Mouse (Mus musculus) T-cell, adult 2 months (primary cell): ENCODE measurements around the gene Pacrg.

Source experiments
- DNase-seq: peaks from one replicate; pipeline ENCODE4 v3.0.0; 2022; ENCODE audit warnings: low spot score

Gene Pacrg

DNA sequence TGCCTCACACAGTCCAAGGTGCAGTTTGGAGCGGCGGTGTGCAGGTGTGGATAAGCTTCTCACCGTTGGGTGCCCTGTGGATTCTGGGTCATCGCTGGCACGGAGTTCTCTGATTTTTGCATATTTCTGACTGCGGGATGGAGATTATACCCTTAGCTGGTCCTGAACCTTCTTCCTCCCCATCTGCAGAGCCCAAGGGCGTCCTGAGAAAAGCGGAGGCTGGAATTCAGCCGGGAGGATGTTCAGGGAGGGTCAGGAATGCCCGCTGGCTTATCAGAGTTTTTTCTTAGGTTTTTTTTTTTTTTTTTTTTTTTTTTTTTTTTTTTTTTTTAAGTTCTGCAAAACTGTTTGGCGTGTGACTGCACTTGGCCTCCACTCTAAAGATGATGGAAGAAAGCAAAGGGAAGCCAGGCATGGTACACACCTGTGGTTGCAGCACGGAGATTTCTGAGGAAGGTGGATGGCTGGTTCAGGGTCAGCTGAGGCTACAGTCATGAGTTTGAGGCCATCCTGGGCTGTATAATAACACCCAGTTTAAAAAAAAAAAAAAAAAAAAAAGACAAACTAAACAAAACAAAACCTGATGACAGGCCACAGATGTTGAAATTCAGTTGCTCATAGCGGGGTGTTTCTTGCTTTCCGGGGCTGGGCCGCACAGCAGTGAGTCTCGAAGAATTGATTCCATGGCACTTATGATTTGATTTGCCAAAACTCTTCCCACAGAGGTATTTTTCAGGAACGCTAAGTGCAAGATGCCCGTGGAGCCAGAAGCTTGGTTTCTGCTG, 467.9 kb downstream of the Pacrg start:
- DNase-seq: no peak

DNA sequence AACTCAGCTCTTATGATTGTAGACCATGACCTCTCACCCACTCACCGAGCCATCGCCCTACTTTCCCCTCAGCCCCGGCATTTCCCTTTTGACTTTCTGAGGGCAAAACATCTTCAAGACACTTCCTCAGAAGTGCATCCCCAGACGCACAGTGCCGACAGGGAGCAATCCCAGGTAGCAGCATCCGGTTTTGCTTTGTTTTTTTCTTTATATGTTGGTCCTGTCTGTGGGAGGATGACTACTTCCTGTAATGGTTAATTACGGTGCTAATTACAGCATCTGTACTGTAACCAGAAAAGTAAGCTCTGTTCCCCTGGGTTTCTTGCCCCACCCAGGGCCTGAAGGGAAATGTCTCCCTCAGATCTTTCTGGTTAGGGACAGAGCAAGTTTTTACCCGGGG, 468.6 kb downstream of the Pacrg start:
- DNase-seq: no peak

DNA sequence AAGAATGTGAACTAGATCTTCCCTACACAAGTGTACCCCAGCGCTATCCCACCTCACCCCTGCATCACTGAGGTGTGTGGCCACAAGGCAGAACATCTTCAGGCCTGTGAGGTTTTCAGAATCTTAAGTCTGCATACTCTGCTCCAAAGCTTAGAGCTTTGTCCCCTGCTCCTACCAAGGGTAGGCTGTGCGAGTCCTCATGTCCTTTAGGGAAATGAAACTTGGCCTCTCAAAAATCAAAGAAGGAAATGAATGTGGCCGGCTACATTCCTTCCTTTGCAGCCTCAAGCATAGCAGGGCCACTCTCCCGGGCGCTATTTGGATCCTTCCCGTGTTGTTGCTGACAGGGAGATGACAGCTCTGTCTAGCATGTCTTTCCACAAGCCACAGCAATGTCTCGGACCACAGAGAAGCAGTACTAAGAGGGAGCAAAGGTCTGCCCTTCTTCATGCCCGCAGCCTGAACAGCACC, 469.4 kb downstream of the Pacrg start:
- DNase-seq: no peak

DNA sequence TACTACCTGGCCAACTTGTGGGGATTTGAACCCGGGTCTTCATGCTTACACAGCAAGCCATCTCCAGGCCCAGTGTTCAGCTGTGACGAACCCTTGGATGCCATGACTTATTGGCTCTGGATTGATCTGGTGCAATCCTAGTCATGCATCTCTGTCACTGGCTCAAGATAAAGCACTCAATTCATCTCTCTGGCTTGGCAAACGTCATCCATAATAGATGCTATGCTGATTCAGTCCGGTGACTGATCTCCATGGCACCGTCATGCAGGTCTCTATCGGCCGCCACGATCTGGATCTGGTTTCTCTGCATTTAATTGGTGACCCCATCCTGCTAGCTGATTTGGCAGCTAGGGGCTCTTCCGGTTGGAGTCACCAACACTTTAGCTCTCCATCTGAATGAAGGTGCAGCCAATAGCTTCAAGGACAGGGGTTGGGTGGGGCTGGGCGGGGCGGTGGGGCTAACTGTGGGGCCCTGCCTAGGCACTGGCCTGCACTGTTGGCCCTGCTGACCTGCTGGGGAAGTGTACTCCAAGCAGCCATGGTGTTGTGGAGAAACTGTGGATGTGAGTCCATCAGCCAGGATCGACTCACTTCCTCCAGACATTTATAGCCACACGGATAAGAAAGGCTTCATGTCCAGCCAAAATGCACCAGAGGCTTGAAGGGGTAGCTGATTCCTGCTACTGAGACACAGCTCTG, 470.0 kb downstream of the Pacrg start:
- DNase-seq: no peak

DNA sequence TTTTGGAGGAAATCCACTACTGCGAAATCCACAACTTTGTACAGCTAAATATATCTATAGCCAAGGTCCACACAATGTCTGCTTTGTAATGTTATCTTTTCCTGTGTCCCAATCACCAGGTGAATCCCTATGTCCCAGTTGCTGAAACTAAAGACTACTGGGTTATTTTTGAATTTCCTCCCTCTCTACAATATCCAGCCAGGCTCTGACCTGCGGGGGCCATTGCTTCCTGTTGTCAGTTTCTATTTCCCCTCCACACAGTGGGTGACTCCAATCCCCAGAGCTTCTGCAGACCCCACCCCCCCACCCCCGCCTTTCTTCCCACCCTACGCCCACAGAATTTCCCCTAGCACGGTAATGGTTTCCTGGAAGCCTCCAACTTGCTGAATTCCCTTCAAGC, 473.1 kb downstream of the Pacrg start:
- no peak for DNase-seq

DNA sequence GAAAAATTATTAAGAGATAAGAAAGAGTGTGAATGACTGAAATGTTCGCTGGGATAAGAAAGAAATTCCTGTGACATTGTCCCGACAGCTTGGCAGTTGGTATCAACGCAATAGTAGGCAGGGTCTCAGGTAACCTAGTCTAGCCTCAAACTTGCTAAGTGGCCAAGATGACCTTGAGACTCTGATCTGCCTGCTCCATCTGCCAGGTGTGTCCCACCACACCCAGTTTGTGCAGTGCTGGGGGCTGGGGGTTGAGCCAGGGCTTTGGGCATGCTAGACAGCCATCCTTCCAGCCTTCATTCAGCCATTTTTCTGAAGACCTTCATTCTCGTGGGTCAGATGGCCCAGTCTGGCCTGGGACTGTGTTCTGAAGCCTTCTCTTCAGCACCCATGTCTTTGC, 473.5 kb downstream of the Pacrg start:
- no peak for DNase-seq

DNA sequence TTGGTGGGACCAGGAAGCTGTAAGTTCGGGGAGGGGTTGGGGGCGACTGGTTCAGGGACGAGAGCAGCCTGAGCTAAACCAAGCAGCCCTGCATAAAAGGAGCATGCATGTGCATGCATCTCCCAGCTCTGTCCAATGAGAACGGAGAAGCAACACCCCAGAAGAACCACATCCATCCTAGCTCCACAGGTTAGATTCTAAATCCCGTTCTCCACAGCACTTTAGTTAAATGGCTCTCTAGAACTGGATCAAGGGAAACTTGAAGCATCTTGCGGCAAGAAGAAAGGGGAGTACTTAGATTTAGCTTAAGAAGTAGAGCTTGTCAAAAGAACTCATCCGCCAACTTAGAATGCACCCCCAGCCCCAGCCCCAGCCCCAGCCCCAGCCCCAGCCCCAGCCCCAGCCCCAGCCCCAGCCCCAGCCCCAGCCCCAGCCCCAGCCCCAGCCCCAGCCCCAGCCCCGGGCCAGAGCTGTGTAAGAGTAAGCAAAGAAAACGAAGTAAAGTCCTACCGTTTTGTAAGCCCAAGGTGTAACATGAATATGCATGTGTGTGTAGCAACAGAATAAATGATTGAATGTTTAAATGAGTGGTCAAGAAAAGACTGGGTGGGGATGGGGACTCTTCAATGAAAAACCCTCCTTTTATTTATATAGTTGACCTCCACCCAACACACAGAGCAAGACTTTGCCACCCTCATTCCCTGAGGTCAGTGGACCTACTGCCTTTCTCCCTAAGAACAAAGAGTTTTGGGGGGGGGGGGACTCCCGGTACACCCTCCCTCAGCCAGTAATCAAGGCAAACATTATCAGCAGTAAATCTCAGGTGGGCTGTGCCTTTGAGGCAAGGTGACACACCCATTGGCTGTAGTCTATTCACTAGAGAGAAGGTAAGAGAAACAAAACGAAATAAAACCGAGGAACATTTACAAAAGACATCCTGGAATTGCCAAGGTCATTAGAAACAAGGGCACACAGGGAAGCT, 474.3 kb downstream of the Pacrg start:
- DNase-seq: no peak

DNA sequence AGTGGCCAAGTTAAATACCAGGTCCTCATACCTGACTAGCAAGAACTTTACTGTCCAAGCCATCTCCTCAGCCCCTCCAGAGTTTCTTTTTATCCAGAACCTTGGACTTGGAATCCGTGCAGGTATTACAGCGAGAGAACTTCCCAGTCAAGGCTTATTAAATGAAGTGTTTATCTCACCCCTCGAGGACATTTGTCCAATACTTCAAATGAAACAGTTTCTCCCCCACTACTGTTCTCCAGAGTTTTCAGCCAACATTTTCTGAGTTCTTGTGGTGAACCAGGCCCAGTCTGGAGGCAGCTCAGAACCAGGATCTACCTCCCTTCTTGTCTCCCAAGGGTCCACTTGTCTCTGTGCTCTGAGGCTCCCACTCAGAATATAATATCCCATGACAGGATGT, 477.0 kb downstream of the Pacrg start:
- no peak for DNase-seq

DNA sequence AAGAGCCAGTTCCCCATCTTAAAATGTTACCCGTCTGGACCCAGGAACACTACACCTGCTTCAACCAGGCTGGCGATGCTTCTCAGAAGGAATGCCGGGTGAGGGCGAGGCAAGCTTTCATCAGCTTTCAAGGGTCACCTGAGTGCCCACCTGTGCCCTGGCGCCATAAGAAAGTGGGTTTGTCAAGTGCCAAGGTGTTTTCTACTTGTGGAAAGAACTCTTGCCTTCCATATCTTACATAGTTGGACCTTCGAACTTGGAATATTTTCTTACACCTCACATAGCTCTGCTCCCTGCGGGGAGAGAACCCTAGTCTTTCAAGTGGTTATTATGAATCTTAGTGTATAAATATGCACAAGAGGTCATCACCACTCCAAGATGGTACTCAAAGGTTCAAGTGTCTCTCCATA, 478.2 kb downstream of the Pacrg start:
- DNase-seq: no peak

DNA sequence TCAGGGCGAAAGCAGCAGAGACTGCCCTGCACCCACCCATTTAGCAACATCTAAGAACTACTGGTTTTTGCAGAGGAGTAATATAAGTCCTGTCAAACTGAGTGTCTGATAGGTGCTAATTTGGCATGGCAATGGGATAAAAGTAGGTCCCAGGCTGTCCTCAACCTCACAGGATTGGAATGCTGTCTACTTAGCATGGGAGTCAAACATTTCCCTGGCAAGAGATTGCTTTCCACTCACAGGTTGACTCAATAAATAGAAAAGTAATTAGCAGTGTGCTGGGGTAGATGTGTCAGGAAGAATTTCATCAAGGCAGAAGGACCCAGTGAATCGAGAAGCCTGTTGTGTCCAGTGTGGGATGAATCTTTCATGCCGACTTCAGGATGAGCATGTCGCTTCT, 479.4 kb downstream of the Pacrg start:
- no peak for DNase-seq

DNA sequence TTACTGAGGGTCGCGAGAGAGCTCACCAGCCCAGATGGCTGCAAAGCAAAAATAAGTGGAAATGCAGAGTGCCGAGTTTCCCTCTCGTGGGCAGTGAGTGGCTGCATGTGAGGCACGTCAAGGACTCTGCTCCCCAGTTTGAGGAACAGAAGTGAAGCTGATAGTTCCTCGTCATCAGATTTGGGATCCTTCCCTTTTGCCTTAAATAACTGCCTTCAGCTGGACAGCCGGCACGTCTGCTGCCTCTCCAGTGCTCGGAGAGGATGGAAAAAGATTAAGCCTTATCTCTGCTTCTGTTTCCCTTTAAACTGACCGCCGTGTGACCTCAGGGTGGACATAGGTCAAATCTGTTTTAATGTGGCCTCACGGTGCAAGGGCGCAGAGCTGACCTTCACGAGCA, 480.6 kb downstream of the Pacrg start:
- no peak for DNase-seq

DNA sequence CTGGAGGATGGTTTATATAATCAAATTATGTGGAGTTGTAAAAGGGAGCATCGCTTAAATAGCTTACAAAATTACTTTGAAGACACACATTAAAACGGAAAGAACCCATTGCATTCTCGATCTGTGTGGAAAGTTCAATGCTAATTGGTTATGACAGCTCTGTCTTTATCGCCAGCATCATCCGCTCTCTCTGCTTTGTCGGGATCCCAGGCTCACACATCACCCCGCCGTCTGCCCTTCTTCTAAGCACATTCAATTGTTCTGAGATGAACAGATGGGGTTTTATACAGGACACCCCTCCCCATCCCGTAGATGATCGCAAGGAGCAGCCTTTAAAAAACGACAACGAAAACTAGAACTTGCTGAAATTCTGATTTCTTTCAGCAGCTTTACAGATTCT, 482.8 kb downstream of the Pacrg start:
- DNase-seq: no peak

DNA sequence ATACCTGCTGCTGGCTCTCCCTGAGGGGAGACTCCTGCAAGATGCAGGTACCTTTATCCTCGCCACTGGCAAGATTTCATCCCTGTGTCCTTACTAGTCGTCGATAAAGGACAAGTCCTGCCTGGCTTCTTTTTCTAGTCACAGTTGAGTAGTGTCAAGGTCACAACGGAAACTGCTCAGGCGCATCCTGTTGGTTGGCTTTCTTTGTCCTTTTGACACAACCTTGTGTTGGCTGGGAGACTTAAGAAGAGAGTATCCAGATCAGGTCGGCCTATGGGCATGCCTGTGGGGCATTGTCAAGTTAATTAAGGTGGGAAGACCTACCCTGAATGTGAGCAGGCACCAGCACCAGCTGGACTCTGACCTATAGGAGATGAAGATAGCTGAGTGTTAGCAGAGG, 483.8 kb downstream of the Pacrg start:
- no peak for DNase-seq

DNA sequence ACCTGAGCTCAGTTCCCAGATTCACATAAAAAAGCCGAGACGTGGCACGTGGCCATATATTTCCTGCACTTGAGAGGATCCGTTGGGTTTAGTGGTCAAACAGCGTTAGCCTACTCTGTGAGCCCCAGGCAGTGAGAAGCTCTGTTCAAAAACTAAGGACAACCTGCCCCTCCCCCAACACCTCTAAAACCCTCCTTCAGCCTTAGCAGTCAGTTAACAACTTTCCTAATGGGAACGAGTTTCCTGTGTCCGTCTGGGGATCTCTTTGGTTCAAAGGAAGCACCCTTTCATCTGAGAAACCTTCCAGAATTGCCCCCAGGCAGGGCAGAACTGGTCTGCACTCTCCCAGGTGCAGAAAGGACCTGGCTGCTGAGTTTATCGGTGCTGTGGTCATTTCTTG, 484.4 kb downstream of the Pacrg start:
- no peak for DNase-seq
